Mouse (Mus musculus): Measurements from ENCODE around the gene Rnf31. TPM values are rescaled to one million over a fixed set of nuclear protein-coding genes. Genes with fewer than 3 reads are reported as not detected.

Rnf31 gene
- polyA plus RNA-seq, 1 experiment from 2014 or later, result 16.7 TPM

DNA sequence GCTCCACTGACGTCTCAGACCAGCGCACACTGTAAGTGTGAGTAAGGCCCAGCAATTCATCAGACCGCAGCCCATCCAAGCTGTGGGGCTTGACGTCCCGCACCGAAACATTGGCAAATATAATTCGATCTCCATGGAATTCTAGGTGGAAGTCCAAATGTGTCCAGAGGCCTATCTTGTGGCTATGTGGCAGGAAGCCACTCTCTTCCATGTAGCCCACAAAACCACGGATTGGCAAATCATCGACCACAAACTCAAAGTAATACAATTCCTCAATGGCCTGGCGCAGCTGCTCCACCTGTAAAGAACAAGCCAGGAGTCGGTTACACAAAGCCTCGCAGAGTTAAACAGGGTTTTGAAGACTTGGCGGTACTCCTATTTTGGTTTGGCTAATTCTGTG is 49.8 kb downstream of the Rnf31 start:
- Histone ChIP-seq H3K9me3 (no peaks in the 10 kb centered on the region), H3K4me1 (peaks cover 20% of the 10 kb centered on the region), H3K4me2 (no peak overlapping the region), H3K27ac (no peak overlapping the region), H3K4me3 (replicated peaks) (no peak overlapping the region), H3K36me3 (peaks cover 31% of the 10 kb centered on the region; the same call in 1 of the 2 replicates), H3K27me3 (replicated peaks) (no peaks in the 10 kb centered on the region), H3K9ac (no peak overlapping the region)
- no peak for ATAC-seq (ENCODE audit: insufficient read depth, low FRiP score, low read depth)
- 92% methylated on average over 13 of the region's 13 CpGs for WGBS

DNA sequence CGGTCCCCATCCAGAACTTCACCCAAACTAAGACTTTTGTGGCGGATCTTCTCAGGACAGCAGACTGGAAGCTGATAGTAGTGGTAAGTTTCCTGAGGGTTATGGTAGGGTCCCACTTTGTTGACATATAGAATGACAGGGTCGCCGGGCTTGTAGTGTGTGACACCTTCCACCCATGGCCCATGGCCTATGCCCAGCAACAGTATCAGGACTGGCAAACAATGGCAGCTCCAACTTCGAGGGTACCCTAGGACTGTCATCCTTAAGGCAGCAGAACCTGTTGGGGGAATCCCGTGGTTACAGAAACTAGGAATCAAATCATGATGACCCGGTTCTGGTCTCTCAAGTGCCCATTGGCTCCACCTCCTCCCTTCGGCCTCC is 51.2 kb downstream of the Rnf31 start:
- H3K27ac ChIP-seq, result peak overlapping the region; percentile 96
- 19% methylated on average over 8 of the region's 8 CpGs for whole genome bisulfite sequencing
- H3K4me2 ChIP-seq, result peak overlapping the region; percentile 74
- H3K9me3 ChIP-seq, result no peaks in the 10 kb centered on the region
- H3K4me3 ChIP-seq (replicated peaks), result peak overlapping the region; percentile 96
- H3K27me3 ChIP-seq (replicated peaks), result no peaks in the 10 kb centered on the region
- peaks cover 20% of the 10 kb centered on the region for H3K4me1 ChIP-seq
- peak; percentile 7; the same call in 1 of the 2 replicates for ATAC-seq (ENCODE audit: insufficient read depth, low FRiP score, low read depth)
- peak overlapping the region; percentile 99 for H3K9ac ChIP-seq
- peaks cover 29% of the 10 kb centered on the region; the same call in 1 of the 2 replicates for H3K36me3 ChIP-seq

GRCm38 (mm10) chr14:55643060-55643907 is 51.8 kb downstream of the Rnf31 start, which contains the start of gene Tm9sf1:
Gene Tm9sf1 (minus strand): TSS chr14:55643806.
- Histone ChIP-seq H3K27me3 (replicated peaks) (no peaks in the 10 kb centered on the region), H3K9me3 (no peaks in the 10 kb centered on the region), H3K9ac (peak within 1 kb of the TSS; percentile 99), H3K4me2 (peak within 1 kb of the TSS; percentile 74), H3K36me3 (peaks cover 24% of the 10 kb centered on the region; the same call in 1 of the 2 replicates), H3K4me1 (peaks cover 20% of the 10 kb centered on the region), H3K27ac (peak within 1 kb of the TSS; percentile 96), H3K4me3 (replicated peaks) (peak within 1 kb of the TSS; percentile 96)
- under 1% methylated on average over 89 of the region's 89 CpGs for WGBS
- peak; percentile 82 for ATAC-seq (ENCODE audit: insufficient read depth, low FRiP score, low read depth)

DNA sequence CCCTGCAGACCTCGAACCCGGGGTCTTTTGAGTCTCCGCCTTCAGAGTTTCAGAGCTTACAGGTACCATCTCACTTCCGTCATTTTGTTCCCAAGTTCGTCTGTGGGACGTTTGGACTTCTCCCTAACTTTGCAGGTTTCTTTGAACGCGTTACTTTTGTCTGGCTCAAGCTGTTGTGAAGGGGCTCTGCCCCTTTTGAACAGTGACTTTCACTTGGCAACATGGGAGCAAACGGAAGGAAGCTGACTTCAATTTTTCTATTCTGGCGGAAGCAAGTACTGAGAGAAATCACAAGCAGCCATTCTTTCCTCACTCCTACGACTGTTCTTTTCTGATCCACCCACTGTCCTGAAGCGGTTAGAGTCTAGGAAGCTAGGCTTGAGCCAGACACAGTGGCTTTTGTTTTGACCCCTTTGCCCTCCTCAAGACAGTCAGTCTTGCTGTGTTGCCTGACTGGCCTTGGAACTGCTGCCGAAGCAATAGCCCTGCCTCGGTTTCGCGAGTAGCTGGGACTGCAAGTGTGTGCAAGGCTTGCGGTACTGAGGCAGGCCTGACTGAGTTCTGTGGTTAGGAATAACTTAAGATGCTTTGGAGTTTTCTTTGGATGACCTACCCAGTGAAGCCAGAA is 52.9 kb downstream of the Rnf31 start:
- 19% methylated on average over 17 of the region's 17 CpGs for WGBS
- ATAC-seq (ENCODE audit: insufficient read depth, low FRiP score, low read depth), result no peak

DNA sequence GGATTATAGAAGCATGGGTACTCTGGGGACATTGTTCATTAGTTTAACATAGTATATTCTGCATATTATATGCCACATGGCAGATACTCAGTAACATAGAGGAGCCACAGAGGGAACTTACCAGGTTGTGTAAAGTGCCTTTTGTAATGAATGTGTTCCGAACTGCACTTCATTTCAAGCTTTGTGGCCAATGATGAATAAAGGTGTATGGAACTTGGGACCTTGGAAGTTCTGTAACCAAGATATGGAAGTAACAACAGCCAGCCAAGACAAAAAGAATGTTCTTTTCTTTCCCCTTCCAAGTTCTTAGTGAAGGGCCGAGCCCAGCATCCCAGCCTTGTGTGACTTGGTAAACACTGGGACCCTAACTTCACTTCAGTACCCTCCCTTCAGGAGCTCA is 58.4 kb downstream of the Rnf31 start, which contains the start of gene Tssk4:
Tssk4 (plus strand) TSS at position 301 of the 400 bp plus-strand sequence.
- H3K4me1 ChIP-seq, result peaks cover 6% of the 10 kb centered on the region
- no peak for ATAC-seq (ENCODE audit: insufficient read depth, low FRiP score, low read depth)
- H3K27ac ChIP-seq, result no peak within 1 kb of the TSS
- no peaks in the 10 kb centered on the region for H3K27me3 ChIP-seq (replicated peaks)
- 93% methylated on average over 2 of the region's 2 CpGs for WGBS
- H3K4me2 ChIP-seq, result no peak within 1 kb of the TSS
- no peak within 1 kb of the TSS for H3K9ac ChIP-seq
- H3K36me3 ChIP-seq, result no peaks in the 10 kb centered on the region
- no peaks in the 10 kb centered on the region for H3K9me3 ChIP-seq
- H3K4me3 ChIP-seq (replicated peaks), result no peak within 1 kb of the TSS

More for the DNA sequence above, 52.9 kb downstream of the Rnf31 start:
- peaks cover 15% of the 10 kb centered on the region; the same call in 1 of the 2 replicates for H3K36me3 ChIP-seq
- H3K9me3 ChIP-seq, result no peaks in the 10 kb centered on the region
- peak overlapping the region; percentile 96 for H3K4me3 ChIP-seq (replicated peaks)
- H3K4me1 ChIP-seq, result peaks cover 20% of the 10 kb centered on the region
- no peaks in the 10 kb centered on the region for H3K27me3 ChIP-seq (replicated peaks)
- H3K9ac ChIP-seq, result peak overlapping the region; percentile 99; the same call in 1 of the 2 replicates
- H3K27ac ChIP-seq, result peak overlapping the region; percentile 96; the same call in 1 of the 2 replicates
- peak overlapping the region; percentile 74 for H3K4me2 ChIP-seq

GRCm38 (mm10) chr14:55651528-55651927 is 60.0 kb downstream of the Rnf31 start:
- Histone ChIP-seq H3K9me3 (no peaks in the 10 kb centered on the region), H3K4me3 (replicated peaks) (no peak overlapping the region), H3K4me2 (no peak overlapping the region), H3K27ac (no peak overlapping the region), H3K9ac (no peak overlapping the region), H3K27me3 (replicated peaks) (no peaks in the 10 kb centered on the region), H3K4me1 (no peaks in the 10 kb centered on the region), H3K36me3 (no peaks in the 10 kb centered on the region)
- WGBS, result 87% methylated on average over 7 of the region's 7 CpGs
- ATAC-seq (ENCODE audit: insufficient read depth, low FRiP score, low read depth), result no peak

Other genes starting within 250 kb of the Rnf31 start
- gene Dhrs4, start 113.0 kb upstream of the Rnf31 start, polyA plus RNA-seq (2015; fragmentation: Nextera tagmentation; extraction: Ambion mirVana), result 121 TPM in 2 replicates
- gene Carmil3, start 101.1 kb upstream of the Rnf31 start, polyA plus RNA-seq (2015; fragmentation: Nextera tagmentation; extraction: Ambion mirVana), result 2.1 and 2.2 TPM in 2 replicates
- gene Cpne6, start 81.3 kb upstream of the Rnf31 start, polyA plus RNA-seq (2015; fragmentation: Nextera tagmentation; extraction: Ambion mirVana), result 0.23 and 0.42 TPM in 2 replicates
- gene Nrl, start 66.7 kb upstream of the Rnf31 start, polyA plus RNA-seq (2015; fragmentation: Nextera tagmentation; extraction: Ambion mirVana), result not detected in 2 replicates
- gene Pck2, start 51.4 kb upstream of the Rnf31 start, polyA plus RNA-seq (2015; fragmentation: Nextera tagmentation; extraction: Ambion mirVana), result 48.5 and 52.8 TPM in 2 replicates
- 63.6 and 75.7 TPM in 2 replicates for gene Dcaf11, start 31.7 kb upstream of the Rnf31 start, polyA plus RNA-seq (2015; fragmentation: Nextera tagmentation; extraction: Ambion mirVana)
- gene A730061H03Rik, start 31.3 kb upstream of the Rnf31 start, polyA plus RNA-seq (2015; fragmentation: Nextera tagmentation; extraction: Ambion mirVana), result 1.2 and 1.4 TPM in 2 replicates
- gene Fitm1, start 16.1 kb upstream of the Rnf31 start, polyA plus RNA-seq (2015; fragmentation: Nextera tagmentation; extraction: Ambion mirVana), result 0.50 and 1.2 TPM in 2 replicates
- 159 and 176 TPM in 2 replicates for gene Psme1, start 13.6 kb upstream of the Rnf31 start, polyA plus RNA-seq (2015; fragmentation: Nextera tagmentation; extraction: Ambion mirVana)
- 9.4 and 11.2 TPM in 2 replicates for gene Emc9, start 6.4 kb upstream of the Rnf31 start, polyA plus RNA-seq (2015; fragmentation: Nextera tagmentation; extraction: Ambion mirVana)
- 265 and 289 TPM in 2 replicates for gene Psme2, start 595 bp upstream of the Rnf31 start, polyA plus RNA-seq (2015; fragmentation: Nextera tagmentation; extraction: Ambion mirVana)
- 11.6 and 12.1 TPM in 2 replicates for gene Irf9, start 11.9 kb downstream of the Rnf31 start, polyA plus RNA-seq (2015; fragmentation: Nextera tagmentation; extraction: Ambion mirVana)
- gene Rec8, start 26.3 kb downstream of the Rnf31 start, polyA plus RNA-seq (2015; fragmentation: Nextera tagmentation; extraction: Ambion mirVana), result 9.2 and 10.7 TPM in 2 replicates
- 81.1 and 82.4 TPM in 2 replicates for gene Ipo4, start 44.2 kb downstream of the Rnf31 start, polyA plus RNA-seq (2015; fragmentation: Nextera tagmentation; extraction: Ambion mirVana)
- 1.3 and 1.7 TPM in 2 replicates for gene Gm49378, start 46.2 kb downstream of the Rnf31 start, polyA plus RNA-seq (2015; fragmentation: Nextera tagmentation; extraction: Ambion mirVana)
- 123 and 124 TPM in 2 replicates for gene Tm9sf1, start 52.1 kb downstream of the Rnf31 start, polyA plus RNA-seq (2015; fragmentation: Nextera tagmentation; extraction: Ambion mirVana)
- gene Tssk4, start 58.5 kb downstream of the Rnf31 start, polyA plus RNA-seq (2015; fragmentation: Nextera tagmentation; extraction: Ambion mirVana), result 0.40 and 0.59 TPM in 2 replicates
- gene Mdp1, start 68.8 kb downstream of the Rnf31 start, polyA plus RNA-seq (2015; fragmentation: Nextera tagmentation; extraction: Ambion mirVana), result 51.3 and 54.3 TPM in 2 replicates
- 53.5 and 54.6 TPM in 2 replicates for gene Gmpr2, start 80.2 kb downstream of the Rnf31 start, polyA plus RNA-seq (2015; fragmentation: Nextera tagmentation; extraction: Ambion mirVana)
- 495 and 515 TPM in 2 replicates for gene Nedd8, start 80.4 kb downstream of the Rnf31 start, polyA plus RNA-seq (2015; fragmentation: Nextera tagmentation; extraction: Ambion mirVana)
- gene Tinf2, start 90.1 kb downstream of the Rnf31 start, polyA plus RNA-seq (2015; fragmentation: Nextera tagmentation; extraction: Ambion mirVana), result 33.9 and 40.4 TPM in 2 replicates
- gene Tgm1, start 122.2 kb downstream of the Rnf31 start, polyA plus RNA-seq (2015; fragmentation: Nextera tagmentation; extraction: Ambion mirVana), result 17.9 and 30.5 TPM in 2 replicates
- 30.0 and 35.8 TPM in 2 replicates for gene Rabggta, start 130.6 kb downstream of the Rnf31 start, polyA plus RNA-seq (2015; fragmentation: Nextera tagmentation; extraction: Ambion mirVana)
- 92.9 and 96.4 TPM in 2 replicates for gene Dhrs1, start 154.0 kb downstream of the Rnf31 start, polyA plus RNA-seq (2015; fragmentation: Nextera tagmentation; extraction: Ambion mirVana)
- gene Nop9, start 154.0 kb downstream of the Rnf31 start, polyA plus RNA-seq (2015; fragmentation: Nextera tagmentation; extraction: Ambion mirVana), result 34.3 and 36.7 TPM in 2 replicates
- gene Cideb, start 166.8 kb downstream of the Rnf31 start, polyA plus RNA-seq (2015; fragmentation: Nextera tagmentation; extraction: Ambion mirVana), result 11.8 and 12.9 TPM in 2 replicates
- gene Ltb4r2, start 169.7 kb downstream of the Rnf31 start, polyA plus RNA-seq (2015; fragmentation: Nextera tagmentation; extraction: Ambion mirVana), result 0.85 and 0.96 TPM in 2 replicates
- 3.8 and 4.7 TPM in 2 replicates for gene Ltb4r1, start 174.3 kb downstream of the Rnf31 start, polyA plus RNA-seq (2015; fragmentation: Nextera tagmentation; extraction: Ambion mirVana)
- 6.3 and 8.0 TPM in 2 replicates for gene Adcy4, start 192.4 kb downstream of the Rnf31 start, polyA plus RNA-seq (2015; fragmentation: Nextera tagmentation; extraction: Ambion mirVana)
- gene Ripk3, start 197.2 kb downstream of the Rnf31 start, polyA plus RNA-seq (2015; fragmentation: Nextera tagmentation; extraction: Ambion mirVana), result 32.0 and 36.9 TPM in 2 replicates
- 35.5 and 40.9 TPM in 2 replicates for gene Nfatc4, start 231.4 kb downstream of the Rnf31 start, polyA plus RNA-seq (2015; fragmentation: Nextera tagmentation; extraction: Ambion mirVana)

Measured in stomach, embryonic 15.5 days (tissue).